Mouse (Mus musculus) C2C12 (cell line): ENCODE measurements around the gene Zscan2. TPM values are rescaled to one million over a fixed set of nuclear protein-coding genes. Genes with fewer than 3 reads are reported as not detected.

Source experiments
- H3K27me3 ChIP-seq: one replicate; pipeline ENCODE4 v1.6.1; 2011; ENCODE audit not compliant: control insufficient read depth, insufficient read depth, insufficient read length
- H3K36me3 ChIP-seq: one replicate; pipeline ENCODE4 v1.6.1; 2011; ENCODE audit not compliant: control insufficient read depth, insufficient read depth
- H3K4me3 ChIP-seq: one replicate; pipeline ENCODE4 v1.5.1; 2011; ENCODE audit warnings: mild to moderate bottlenecking, control low read depth; ENCODE audit not compliant: poor library complexity, insufficient read depth, severe bottlenecking
- H3K79me2 ChIP-seq: one replicate; pipeline ENCODE4 v1.6.1; 2011; ENCODE audit not compliant: control insufficient read depth, insufficient read depth
- H3K79me3 ChIP-seq: one replicate; pipeline ENCODE4 v1.6.1; 2011; ENCODE audit warnings: low read depth, control low read depth
- H3ac ChIP-seq: one replicate; pipeline ENCODE3; 2011; ENCODE audit warnings: low read depth; ENCODE audit not compliant: control insufficient read depth, insufficient read length
- CEBPB ChIP-seq: IDR thresholded peaks from one replicate; pipeline ENCODE4 v1.6.1; 2011; ENCODE audit warnings: low read depth, mild to moderate bottlenecking, control low read depth, moderate library complexity
- CTCF ChIP-seq: IDR thresholded peaks from one replicate; pipeline ENCODE4 v1.5.1; 2011; ENCODE audit not compliant: control insufficient read depth, insufficient read depth, insufficient read length
- FOSL1 ChIP-seq: IDR thresholded peaks from one replicate; pipeline ENCODE4 v1.8.0; 2011; ENCODE audit warnings: mild to moderate bottlenecking, low read length; ENCODE audit not compliant: poor library complexity, insufficient read depth, severe bottlenecking
- MAX ChIP-seq: IDR thresholded peaks from one replicate; pipeline ENCODE4 v1.6.1; 2011; ENCODE audit warnings: mild to moderate bottlenecking, control low read depth
- MYOD1 ChIP-seq: IDR thresholded peaks from one replicate; pipeline ENCODE4 v1.6.1; 2011; ENCODE audit warnings: low read depth; ENCODE audit not compliant: control insufficient read depth, insufficient read length
- MYOG ChIP-seq: IDR thresholded peaks from one replicate; pipeline ENCODE4 v1.6.1; 2011; ENCODE audit not compliant: control insufficient read depth, insufficient read length; ENCODE audit errors: extremely low read depth
- USF1 ChIP-seq: IDR thresholded peaks from one replicate; pipeline ENCODE4 v1.6.1; 2011; ENCODE audit warnings: low read depth, mild to moderate bottlenecking, control low read depth, moderate library complexity
- polyA plus RNA-seq: library from polyadenylated mRNA; unstranded; fragments of >200 nt; fragmentation: generic; extraction: Trizol; gene quantifications from one replicate; pipeline ENCODE4 v1.2.1, GENCODE M21; 2012; ENCODE audit warnings: missing spikeins

The Zscan2 gene
- polyA plus RNA-seq, 1 experiment = 4.6 TPM

GRCm38 (mm10) chr7:80840937-80841336, 19.8 kb upstream of the Zscan2 start:
- TF ChIP-seq FOSL1 = peak; percentile 20
- no peak for TF ChIP-seq CEBPB
- TF ChIP-seq USF1 = no peak
- TF ChIP-seq MAX = no peak
- TF ChIP-seq CTCF = no peak

GRCm38 (mm10) chr7:80842132-80842531, 18.6 kb upstream of the Zscan2 start:
- no peak overlapping the region for H3ac ChIP-seq
- H3K27me3 ChIP-seq = no peaks in the 10 kb centered on the region
- TF ChIP-seq CTCF (no peak), MYOD1 (no peak), MYOG (no peak), FOSL1 (no peak), USF1 (no peak)
- peaks cover 28% of the 10 kb centered on the region for H3K79me2 ChIP-seq
- peaks cover 9% of the 10 kb centered on the region for H3K36me3 ChIP-seq
- no peak overlapping the region for H3K4me3 ChIP-seq
- H3K79me3 ChIP-seq = peaks cover 8% of the 10 kb centered on the region

More at GRCm38 (mm10) chr7:80840937-80841336, 19.8 kb upstream of the Zscan2 start:
- no peaks in the 10 kb centered on the region for H3K27me3 ChIP-seq
- H3K79me2 ChIP-seq = peaks cover 28% of the 10 kb centered on the region
- no peak overlapping the region for H3K4me3 ChIP-seq
- no peak overlapping the region for H3ac ChIP-seq
- H3K36me3 ChIP-seq = peaks cover 9% of the 10 kb centered on the region
- H3K79me3 ChIP-seq = peaks cover 8% of the 10 kb centered on the region

- peaks cover 8% of the 10 kb centered on the region for H3K79me3 ChIP-seq
- H3K36me3 ChIP-seq = peaks cover 9% of the 10 kb centered on the region
- TF ChIP-seq FOSL1 (no peak), CTCF (no peak), MAX (no peak), MYOD1 (no peak), MYOG (no peak), USF1 (no peak), CEBPB (no peak)
- peaks cover 28% of the 10 kb centered on the region for H3K79me2 ChIP-seq
- no peaks in the 10 kb centered on the region for H3K27me3 ChIP-seq
- no peak overlapping the region for H3ac ChIP-seq
- H3K4me3 ChIP-seq = no peak overlapping the region
Measured at GRCm38 (mm10) chr7:80843176-80843575, 17.5 kb upstream of the Zscan2 start.

GRCm38 (mm10) chr7:80843910-80844640, 16.6 kb upstream of the Zscan2 start:
- peaks cover 24% of the 10 kb centered on the region for H3K79me2 ChIP-seq
- peaks cover 9% of the 10 kb centered on the region for H3K36me3 ChIP-seq
- H3ac ChIP-seq = no peak overlapping the region
- H3K27me3 ChIP-seq = no peaks in the 10 kb centered on the region
- H3K4me3 ChIP-seq = no peak overlapping the region
- TF ChIP-seq USF1 = no peak
- peaks cover 6% of the 10 kb centered on the region for H3K79me3 ChIP-seq

GRCm38 (mm10) chr7:80844691-80845090, 16.0 kb upstream of the Zscan2 start:
- no peak overlapping the region for H3ac ChIP-seq
- no peaks in the 10 kb centered on the region for H3K27me3 ChIP-seq
- peaks cover 9% of the 10 kb centered on the region for H3K36me3 ChIP-seq
- peaks cover 2% of the 10 kb centered on the region for H3K79me3 ChIP-seq
- peaks cover 18% of the 10 kb centered on the region for H3K79me2 ChIP-seq
- TF ChIP-seq CTCF = no peak
- TF ChIP-seq CEBPB = no peak
- no peak for TF ChIP-seq MAX
- no peak for TF ChIP-seq MYOG
- no peak for TF ChIP-seq MYOD1
- TF ChIP-seq USF1 = no peak
- TF ChIP-seq FOSL1 = no peak
- H3K4me3 ChIP-seq = no peak overlapping the region

GRCm38 (mm10) chr7:80845621-80846279, 15.0 kb upstream of the Zscan2 start:
- no peak for TF ChIP-seq MYOG
- no peak for TF ChIP-seq MAX
- TF ChIP-seq CTCF = no peak
- no peak for TF ChIP-seq MYOD1
- TF ChIP-seq CEBPB = no peak
- TF ChIP-seq FOSL1 = no peak
- no peak for TF ChIP-seq USF1
- Histone ChIP-seq H3K27me3 (no peaks in the 10 kb centered on the region), H3K36me3 (peaks cover 9% of the 10 kb centered on the region), H3K79me3 (peaks cover 2% of the 10 kb centered on the region), H3K4me3 (no peak overlapping the region), H3K79me2 (peaks cover 11% of the 10 kb centered on the region), H3ac (no peak overlapping the region)
